Mouse (Mus musculus): ENCODE measurements around the gene Phka2.

- TF ChIP-seq TAL1 (IDR thresholded peaks at IDR 0.05; ENCODE audit: low read length): no peak
- TF ChIP-seq GATA1 (IDR thresholded peaks at IDR 0.05; ENCODE audit: low read length): no peak
Observed at GRCm38 (mm10) chrX:160510197-160510596, 8.2 kb downstream of the Phka2 start.
